Mouse (Mus musculus): ENCODE data around the gene Hspb1.
A peak's percentile ranks its signal among the peaks of the same experiment; 100 is the strongest.

Gene Hspb1

DNA sequence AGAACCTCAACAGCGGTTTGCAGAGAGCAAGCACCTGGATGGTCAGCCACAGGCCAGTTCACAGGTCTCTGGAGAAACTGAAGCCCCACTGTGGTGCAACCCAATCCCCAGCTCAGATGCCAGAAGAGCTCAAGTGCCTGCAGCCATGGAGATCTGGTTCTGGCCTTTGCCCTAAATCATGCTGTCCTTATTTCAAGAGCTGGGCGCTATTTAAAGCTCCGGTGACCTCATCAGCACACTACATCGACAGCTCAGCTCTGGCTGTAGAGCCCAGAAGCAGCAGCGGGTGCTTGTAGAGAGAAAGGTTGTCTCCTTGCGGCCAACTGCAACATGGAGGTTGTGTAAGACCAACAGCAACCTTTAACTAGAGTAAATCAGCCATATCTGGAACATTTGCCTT, 26.4 kb downstream of the Hspb1 start:
- DNase-seq: peak in 1 of 2 experiments; percentile 70

DNA sequence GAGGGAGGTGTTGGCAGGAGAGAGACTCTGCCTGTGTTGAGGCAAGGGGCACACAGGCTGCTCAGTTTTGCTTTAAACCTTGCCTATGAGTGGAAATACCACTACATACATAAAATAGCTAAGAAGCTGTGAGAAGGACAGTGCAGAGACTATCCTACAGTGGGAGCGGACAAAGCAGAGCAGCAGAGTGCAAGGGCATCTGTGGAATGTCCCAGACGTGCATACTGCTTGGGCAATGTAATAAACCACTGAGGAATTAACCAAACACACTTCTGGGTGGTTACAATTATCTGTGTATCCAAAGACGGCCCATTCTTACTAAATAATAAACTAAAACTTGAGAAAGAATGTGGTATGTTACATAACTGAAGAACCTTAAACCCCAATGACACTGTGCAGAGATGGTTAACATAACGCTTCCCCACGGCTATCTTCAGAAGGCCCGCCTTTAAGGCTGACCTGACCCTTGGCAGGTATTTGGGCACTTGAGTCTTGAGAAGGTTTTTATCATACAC, 28.4 kb downstream of the Hspb1 start:
- no peak for DNase-seq

DNA sequence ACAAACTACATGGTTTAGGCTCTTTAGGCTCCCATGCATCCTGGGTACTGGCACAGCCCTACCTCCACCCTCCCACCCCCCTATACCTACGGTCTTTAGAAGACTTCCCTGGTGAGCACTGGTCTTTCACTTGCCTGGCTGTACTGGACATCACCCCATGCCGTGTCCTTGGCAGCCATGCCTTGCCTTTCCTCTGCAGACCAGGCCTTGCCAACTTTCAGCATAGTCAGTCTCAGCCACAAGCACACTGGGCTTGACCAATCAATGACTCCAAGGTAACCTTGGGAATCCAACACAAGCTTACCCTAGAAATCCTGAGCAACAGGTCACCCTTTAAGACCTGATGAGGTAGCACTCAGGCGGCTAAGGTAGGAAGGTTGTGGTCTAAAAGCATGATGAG, 28.9 kb downstream of the Hspb1 start:
- no peak for DNase-seq

DNA sequence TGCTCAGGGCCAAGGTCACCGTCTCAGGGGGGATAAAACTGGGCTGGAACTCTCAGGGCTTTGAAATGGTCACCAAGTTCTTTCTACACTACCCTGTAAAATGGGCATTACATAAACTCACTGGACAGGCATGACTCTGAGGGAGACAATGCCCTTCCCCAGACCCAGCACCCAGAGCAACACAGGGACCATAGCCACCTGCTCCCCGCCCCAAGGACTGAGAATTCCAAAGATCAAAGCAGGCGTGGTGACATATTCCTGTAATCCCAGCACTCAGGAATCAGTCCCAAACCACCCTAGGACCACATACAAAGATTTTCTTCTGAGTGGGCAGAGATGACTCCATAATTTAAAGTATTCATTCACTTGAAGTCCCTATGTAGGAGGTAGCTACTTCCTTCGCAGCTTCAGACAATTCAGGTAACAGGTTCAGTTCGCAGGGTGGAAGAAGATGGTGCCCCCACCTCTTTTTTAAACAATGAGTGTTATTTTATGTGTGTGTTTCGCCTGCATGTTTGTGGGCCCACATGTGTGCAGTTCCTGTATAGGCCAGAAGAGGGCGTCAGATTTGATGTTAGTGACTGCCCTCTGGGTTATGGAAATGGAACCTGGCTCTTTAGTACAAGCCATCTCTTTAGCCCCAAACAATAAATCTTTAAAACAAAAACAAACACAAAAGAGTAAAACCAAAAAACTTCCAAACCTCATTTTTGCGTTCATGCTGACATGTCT, 29.8 kb downstream of the Hspb1 start:
- no peak for DNase-seq

DNA sequence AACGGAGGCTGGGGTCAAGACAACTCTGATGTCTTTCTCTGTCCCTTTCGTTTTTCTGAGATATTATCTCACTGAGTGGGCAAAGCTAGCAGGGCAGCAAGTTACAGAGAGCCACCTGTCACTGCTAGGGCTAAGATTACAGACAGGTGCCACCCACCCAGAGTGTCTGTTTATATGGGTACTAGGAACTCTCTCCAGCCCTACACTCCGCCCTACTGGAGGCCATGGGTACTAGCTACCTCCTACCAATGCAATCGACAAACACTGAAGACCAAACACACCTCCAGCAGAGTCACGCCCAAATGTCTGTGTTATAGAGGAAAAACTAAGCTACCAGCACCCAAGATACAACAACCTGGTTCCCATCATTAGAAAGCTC, 30.3 kb downstream of the Hspb1 start:
- no peak for DNase-seq

DNA sequence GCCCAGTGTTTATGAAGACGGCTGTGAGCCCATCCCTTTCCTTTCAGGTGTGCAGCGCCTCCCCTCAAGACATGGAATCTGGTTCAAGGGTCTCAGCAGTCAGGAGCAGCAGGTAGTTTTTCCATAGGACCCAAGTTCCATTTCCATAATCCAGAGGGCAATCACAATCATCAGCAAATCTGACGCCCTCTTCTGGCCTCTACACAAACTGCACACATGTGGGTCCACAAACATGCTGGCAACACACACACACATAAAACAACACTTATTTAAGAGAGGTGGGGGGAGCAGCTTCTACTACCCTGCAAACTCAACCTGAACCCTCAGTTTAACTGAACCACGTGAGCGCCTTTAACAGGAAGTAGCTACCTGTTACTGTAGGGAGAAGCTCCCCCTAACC, 30.9 kb downstream of the Hspb1 start:
- no peak for DNase-seq

DNA sequence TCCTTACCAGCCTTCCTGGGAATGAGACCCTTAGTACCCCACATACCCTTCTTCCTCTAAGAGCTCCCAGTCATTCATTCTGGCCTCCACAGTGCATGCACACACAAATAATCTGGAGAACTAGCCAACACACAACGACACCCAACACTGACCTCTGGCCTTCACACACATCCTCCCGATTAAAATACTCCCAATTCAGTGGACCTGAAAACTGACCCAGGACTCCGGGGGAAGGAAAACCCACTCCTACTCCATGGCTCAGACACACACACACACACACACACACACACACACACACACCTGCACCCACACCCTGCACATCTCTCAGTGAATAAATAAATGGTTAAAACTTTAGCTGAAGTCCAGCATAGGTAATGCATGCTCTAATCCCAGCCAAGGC, 32.2 kb downstream of the Hspb1 start:
- peak; percentile 21 to 59 for DNase-seq

DNA sequence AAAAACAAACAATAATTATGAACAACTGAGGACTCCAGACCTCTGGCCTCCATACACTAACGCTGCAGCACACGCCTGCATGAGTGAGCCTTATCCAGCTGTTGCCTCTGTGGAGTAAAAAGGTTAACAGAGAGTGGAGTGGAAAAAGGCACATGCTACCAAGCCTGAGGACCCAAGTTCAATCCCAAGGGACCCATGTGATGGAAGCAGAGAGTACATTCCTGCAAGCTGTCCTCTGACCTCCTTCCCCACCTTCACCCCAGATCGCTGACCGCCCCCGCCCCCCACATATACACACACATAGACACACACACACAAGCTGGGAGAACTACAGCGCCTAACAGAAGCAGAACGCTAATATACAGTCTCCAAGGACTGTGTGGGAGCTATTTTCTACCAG, 36.2 kb downstream of the Hspb1 start:
- DNase-seq: no peak

DNA sequence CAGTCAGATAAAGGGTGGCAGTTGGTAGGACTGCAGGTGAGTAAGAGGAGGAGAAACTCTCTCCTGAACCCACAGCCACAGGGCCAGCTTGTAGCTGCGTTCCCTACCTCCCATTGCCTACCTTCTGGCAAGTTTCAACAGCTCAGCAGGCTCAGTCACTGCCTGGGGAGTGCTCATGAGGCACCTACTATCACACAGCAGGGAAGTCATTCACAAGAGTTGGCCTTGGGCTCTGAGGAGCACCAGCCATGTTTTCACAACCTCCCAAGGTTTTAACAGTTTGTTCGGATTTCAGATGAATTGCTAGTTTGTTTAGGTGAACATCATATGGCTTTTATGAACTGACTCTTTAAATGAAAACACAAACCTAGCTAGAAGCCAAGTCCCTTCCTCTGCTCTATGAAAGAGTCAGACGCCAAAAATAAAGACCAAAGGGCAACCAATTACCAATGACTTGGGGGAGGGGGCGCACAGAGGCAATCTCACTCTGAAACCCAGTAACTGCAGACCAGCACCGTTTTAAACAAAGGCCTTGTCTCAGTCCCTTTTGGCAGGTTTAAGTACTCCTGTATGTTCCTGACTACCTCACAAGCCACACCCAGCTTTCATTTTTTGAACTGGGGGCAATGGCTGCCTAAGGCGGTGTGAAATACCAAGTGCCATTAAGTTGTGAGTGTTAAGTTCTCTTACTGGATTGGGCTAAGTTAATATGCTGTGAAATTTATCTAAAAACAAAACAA, 42.1 kb downstream of the Hspb1 start:
- no peak for DNase-seq

DNA sequence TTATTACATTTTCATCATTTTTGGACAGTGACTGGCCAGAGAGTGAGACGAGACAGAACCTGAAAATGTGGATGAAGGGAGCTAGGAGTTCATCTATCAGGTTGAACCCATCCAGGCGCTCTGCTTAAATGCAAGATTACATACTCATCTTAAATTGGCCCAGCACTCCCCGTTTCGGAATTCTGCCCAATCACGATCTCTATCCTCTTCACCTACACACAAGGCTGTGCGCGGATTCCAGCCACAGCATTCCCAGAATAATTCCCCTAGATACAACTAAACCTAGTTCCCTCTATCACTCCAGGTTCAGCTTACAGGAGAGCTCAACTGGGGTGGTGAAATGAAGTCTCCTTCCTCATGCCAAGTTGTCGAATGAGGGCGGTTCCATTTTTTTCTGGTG, 43.8 kb downstream of the Hspb1 start:
- DNase-seq: no peak

DNA sequence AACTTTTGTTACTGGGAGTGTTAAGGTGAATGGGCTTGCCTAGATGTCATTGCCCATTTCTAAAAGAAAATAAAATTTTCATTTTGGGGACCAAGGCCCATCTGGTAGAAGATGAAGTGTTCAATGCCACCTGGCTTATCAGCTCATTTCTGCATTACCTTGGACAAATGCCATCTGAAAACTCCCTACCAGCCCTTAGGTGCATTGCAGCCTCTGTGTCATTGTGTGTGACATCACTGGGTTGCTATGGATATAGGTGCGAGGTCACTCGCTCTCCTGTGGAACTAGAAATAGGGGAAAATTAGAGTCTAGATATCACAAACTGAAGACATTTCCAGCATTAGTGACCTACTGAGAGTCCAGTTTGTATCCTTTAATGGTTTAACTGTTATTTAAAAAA, 44.6 kb downstream of the Hspb1 start:
- no peak for DNase-seq

DNA sequence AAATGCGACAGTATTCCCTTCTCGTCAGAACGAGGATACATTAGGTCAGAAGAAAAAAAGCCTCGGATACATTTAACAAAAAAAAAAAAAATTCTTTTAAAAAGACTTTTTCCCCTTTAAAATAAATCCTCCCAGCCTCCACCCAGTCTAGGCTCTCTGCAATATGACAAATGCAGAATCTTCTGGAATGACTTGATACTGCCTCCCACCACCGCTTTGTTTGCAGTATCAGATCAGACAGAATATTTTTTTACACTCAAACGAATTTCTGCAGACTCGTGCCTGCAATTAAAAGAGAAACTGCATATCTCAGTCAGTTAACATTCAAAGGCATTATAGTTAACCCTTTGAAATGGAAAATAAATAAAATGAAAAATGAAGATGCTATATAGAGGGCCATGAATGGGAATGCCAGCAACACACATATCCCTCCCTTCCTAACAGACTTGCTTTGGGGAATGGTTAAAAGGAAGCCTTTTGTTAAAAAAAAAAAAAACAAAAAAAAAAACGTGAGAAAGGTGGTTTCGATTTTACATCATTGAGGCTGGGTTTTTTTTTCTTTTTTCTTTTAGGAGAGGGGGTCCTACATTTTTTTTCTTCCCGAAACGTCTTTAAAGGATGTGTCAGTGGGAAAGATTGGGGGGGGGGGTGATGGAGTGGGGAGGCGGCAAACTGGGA, 45.6 kb downstream of the Hspb1 start:
- DNase-seq: no peak

DNA sequence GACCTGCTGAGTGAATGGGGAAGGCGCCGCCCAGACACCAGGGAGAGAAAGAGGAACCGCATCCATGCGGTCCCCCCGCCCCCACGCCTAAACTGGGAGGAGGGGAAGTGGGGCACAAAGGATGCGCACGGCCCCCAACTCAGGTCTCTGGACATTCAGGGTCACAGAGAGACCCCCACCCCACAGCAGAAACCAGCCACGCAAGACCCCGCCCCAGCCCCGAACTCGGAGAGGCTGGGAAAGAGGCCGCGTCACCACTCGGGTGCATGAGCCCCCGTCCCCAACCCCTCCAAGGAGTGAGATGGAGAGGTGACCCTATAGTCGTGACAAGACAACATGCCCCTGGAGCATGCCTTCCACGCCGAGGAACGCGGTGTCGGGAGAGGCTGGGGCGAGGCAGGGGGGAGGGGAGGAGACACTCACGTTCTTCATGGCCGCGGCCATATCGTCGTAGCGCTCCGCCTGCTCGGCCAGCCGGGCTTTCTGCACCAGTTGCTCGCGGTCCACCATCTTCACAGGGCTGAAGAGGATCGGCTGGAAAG, 46.3 kb downstream of the Hspb1 start:
- DNase-seq: peak; percentile 72 to 79

DNA sequence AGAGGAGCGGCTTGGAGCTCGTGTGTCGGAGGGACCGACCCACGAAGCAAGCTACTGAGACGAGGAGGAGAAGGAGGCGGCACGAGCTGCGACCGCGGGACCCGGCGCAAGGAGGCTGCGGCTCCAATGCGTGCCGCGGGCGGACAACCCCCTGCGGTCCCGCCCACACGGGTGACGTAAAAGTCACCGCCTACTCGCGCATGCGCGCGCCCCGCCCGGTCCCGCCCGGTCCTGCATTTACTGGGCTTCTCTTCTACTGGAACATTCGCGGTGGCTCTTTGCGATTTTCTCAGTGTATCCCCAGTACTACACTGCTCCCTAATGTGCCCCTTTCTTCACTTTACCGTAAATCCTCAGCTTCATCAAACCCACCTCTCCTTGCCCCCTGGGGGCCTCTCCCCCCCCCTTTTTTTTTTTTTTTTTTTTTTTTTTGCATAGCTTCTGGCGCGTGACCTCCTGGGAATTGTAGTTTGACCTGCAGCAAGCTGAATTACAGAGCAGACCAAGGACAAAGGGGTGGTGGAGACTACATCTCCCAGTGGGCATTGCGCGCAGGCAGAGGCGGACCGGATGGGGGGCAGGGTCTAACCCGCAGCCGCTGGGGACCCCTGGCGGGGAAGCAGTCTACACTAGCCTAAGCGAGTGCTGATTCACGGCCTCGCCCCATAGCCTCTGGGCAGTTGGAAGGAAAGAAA, 46.9 kb downstream of the Hspb1 start, which contains the start of gene Ywhag:
TSS of gene Ywhag (minus strand) at position 136 of the 695 bp plus-strand sequence.
- DNase-seq: peak; percentile 97 to 99

DNA sequence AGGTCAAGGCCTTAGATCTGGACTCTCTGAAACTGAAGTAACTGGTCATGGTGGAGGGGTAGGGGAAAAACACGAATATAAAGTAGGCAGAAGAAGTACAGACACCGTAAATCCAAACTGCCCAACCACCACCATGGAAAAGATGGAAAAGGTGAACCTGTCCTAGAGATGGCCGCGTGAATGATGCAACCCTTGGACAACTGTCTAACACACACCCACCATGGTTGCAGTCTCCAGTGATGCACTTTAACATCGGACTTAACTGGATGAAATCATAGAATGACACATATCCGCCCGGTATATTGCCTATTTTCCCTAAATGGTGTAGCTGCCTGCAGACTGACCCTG, 47.4 kb downstream of the Hspb1 start:
- no peak for DNase-seq

DNA sequence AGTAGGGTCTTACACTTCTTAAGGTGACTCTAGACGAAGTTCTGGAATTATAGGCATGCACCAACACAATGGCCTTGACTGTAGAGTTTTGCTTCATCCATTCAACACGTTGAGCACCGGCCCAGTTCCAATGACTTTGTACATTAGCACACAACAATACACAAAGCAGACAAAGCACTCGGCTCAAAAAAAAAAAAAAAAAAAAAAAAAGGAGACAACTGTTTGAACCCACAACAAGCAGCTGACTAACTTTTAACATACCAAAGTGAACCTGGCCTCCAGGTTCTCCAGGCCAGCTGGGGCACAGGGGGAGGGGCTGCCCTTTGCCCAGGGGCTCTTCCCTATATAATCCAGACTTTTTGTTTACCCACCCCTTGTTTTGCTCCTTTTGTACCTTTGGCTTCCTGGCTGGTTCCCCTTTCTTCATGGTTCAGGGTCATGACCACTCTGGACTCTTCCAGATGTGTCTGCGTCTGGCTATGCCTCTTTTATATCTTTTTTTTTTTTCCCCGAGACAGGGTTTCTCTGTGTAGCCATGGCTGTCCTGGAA, 48.0 kb downstream of the Hspb1 start:
- DNase-seq: peak in 1 of 2 experiments; percentile 23

Measured in kidney, postnatal 25 days (tissue).